Mouse (Mus musculus) right cerebral cortex, postnatal 4 days (tissue): ENCODE measurements around the gene Vipr2.
A peak's percentile ranks its signal among the peaks of the same experiment; 100 is the strongest.

Experiments used
- DNase-seq: peaks from one replicate; pipeline ENCODE4 v3.0.0-alpha.2; 2022

Gene Vipr2

GRCm38 (mm10) chr12:116097166-116097565 is 19.6 kb downstream of the Vipr2 start:
- no peak for DNase-seq

- DNase-seq, result no peak
Measured at GRCm38 (mm10) chr12:116101945-116102344, 24.4 kb downstream of the Vipr2 start.

- DNase-seq, result no peak
Measured at GRCm38 (mm10) chr12:116109451-116110353, 32.2 kb downstream of the Vipr2 start.

- no peak for DNase-seq
Measured at GRCm38 (mm10) chr12:116111007-116111694, 33.6 kb downstream of the Vipr2 start.

- no peak for DNase-seq
Measured at GRCm38 (mm10) chr12:116115781-116116180, 38.3 kb downstream of the Vipr2 start.

GRCm38 (mm10) chr12:116116455-116116854 is 38.9 kb downstream of the Vipr2 start:
- DNase-seq, result no peak

- no peak for DNase-seq
Measured at GRCm38 (mm10) chr12:116117352-116117929, 39.9 kb downstream of the Vipr2 start.

- DNase-seq, result no peak
Measured at GRCm38 (mm10) chr12:116119001-116119400, 41.5 kb downstream of the Vipr2 start.

GRCm38 (mm10) chr12:116123786-116124185 is 46.3 kb downstream of the Vipr2 start:
- no peak for DNase-seq

- DNase-seq, result no peak
Measured at GRCm38 (mm10) chr12:116130936-116131335, 53.4 kb downstream of the Vipr2 start.

GRCm38 (mm10) chr12:116132909-116133308 is 55.4 kb downstream of the Vipr2 start:
- no peak for DNase-seq

GRCm38 (mm10) chr12:116135906-116136305 is 58.4 kb downstream of the Vipr2 start:
- no peak for DNase-seq

- no peak for DNase-seq
Measured at GRCm38 (mm10) chr12:116138322-116139205, 61.0 kb downstream of the Vipr2 start.

- no peak for DNase-seq
Measured at GRCm38 (mm10) chr12:116140605-116141004, 63.1 kb downstream of the Vipr2 start.

GRCm38 (mm10) chr12:116141816-116142215 is 64.3 kb downstream of the Vipr2 start:
- DNase-seq, result no peak

GRCm38 (mm10) chr12:116142464-116142863 is 64.9 kb downstream of the Vipr2 start:
- DNase-seq, result no peak

- no peak for DNase-seq
Measured at GRCm38 (mm10) chr12:116145246-116145645, 67.7 kb downstream of the Vipr2 start.

GRCm38 (mm10) chr12:116145686-116146085 is 68.2 kb downstream of the Vipr2 start:
- no peak for DNase-seq

- peak; percentile 8 for DNase-seq
Measured at GRCm38 (mm10) chr12:116146996-116147634, 69.6 kb downstream of the Vipr2 start.

- DNase-seq, result no peak
Measured at GRCm38 (mm10) chr12:116152866-116153428, 75.4 kb downstream of the Vipr2 start.

GRCm38 (mm10) chr12:116156792-116157532 is 79.4 kb downstream of the Vipr2 start:
- DNase-seq, result no peak
